Comparison of ENCODE assay signal across 8 mouse cellular contexts in genomic region chr7:5057804-5058203, GRCm38 (mm10). TPM values are rescaled to one million over a fixed set of nuclear protein-coding genes. Genes with fewer than 3 reads are reported as not detected.
A peak's percentile ranks its signal among the peaks of the same experiment; 100 is the strongest.
DNase-seq lines count a peak whose midpoint lies in the region; ATAC-seq and TF ChIP-seq lines count a peak whose summit lies in the region.
"Had no signal": no experiment of that assay in that cellular context is flagged by ENCODE, and none has a peak within 500 bp of the region (broad histone marks: within the 10 kb centered on the region; RNA-seq: fewer than 3 reads in every experiment).

No protein-coding gene starts in this region.

- peaks cover 54% of the 10 kb centered on the region for H3K27me3 ChIP-seq in lung, postnatal 0 days (replicated peaks; ENCODE audit: insufficient read depth, low read length)
- H3K27me3 ChIP-seq in embryonic facial prominence, embryonic 13.5 days = peaks cover 42% of the 10 kb centered on the region
- peaks cover 52% of the 10 kb centered on the region for H3K27me3 ChIP-seq in intestine, embryonic 15.5 days (replicated peaks)

- no peaks in the 10 kb centered on the region for H3K36me3 ChIP-seq in lung, postnatal 0 days (ENCODE audit: insufficient read depth, low read length)
- H3K36me3 ChIP-seq in embryonic facial prominence, embryonic 13.5 days = no peaks in the 10 kb centered on the region
- H3K36me3 ChIP-seq in intestine, embryonic 15.5 days = no peaks in the 10 kb centered on the region

- no peak for ATAC-seq in lung, postnatal 0 days
- no peak for ATAC-seq in embryonic facial prominence, embryonic 13.5 days (ENCODE audit: insufficient number of reproducible peaks, insufficient read depth, low FRiP score, low TSS enrichment, low read depth)
- no peak for ATAC-seq in intestine, embryonic 15.5 days

- TF ChIP-seq EP300 in lung, postnatal 0 days (IDR thresholded peaks at IDR 0.05) = no peak

- H3K4me1 ChIP-seq in lung, postnatal 0 days (ENCODE audit: insufficient read depth, low read depth, low read length) = peaks cover 12% of the 10 kb centered on the region
- H3K4me1 ChIP-seq in embryonic facial prominence, embryonic 13.5 days = peaks cover 50% of the 10 kb centered on the region
- peaks cover 34% of the 10 kb centered on the region for H3K4me1 ChIP-seq in intestine, embryonic 15.5 days (replicated peaks)

- no peak overlapping the region for H3K4me3 ChIP-seq in lung, postnatal 0 days (ENCODE audit: low read depth, low read length)
- H3K4me3 ChIP-seq in embryonic facial prominence, embryonic 13.5 days = peak overlapping the region; percentile 68
- H3K4me3 ChIP-seq in intestine, embryonic 15.5 days (replicated peaks) = no peak overlapping the region

- no peak overlapping the region for H3K9ac ChIP-seq in lung, postnatal 0 days (replicated peaks; ENCODE audit: low read depth)
- peak overlapping the region; percentile 89 for H3K9ac ChIP-seq in embryonic facial prominence, embryonic 13.5 days
- H3K9ac ChIP-seq in intestine, embryonic 15.5 days = no peak overlapping the region

- intact Hi-C loops in left cerebral cortex, postnatal 4 days (cut with DNase I) = no loop called here

- TF ChIP-seq CTCF in lung, postnatal 0 days (IDR thresholded peaks at IDR 0.05) = peak; percentile 30; the same call in 1 of the 2 replicates

- 32% methylated on average over 11 of the region's 11 CpGs for WGBS in lung, postnatal 0 days
- WGBS in embryonic facial prominence, embryonic 13.5 days = 40% methylated on average over 11 of the region's 11 CpGs
- 32% methylated on average over 11 of the region's 11 CpGs for WGBS in intestine, embryonic 15.5 days

- no peaks in the 10 kb centered on the region for H3K9me3 ChIP-seq in lung, postnatal 0 days (ENCODE audit: low read length)
- H3K9me3 ChIP-seq in embryonic facial prominence, embryonic 13.5 days = no peaks in the 10 kb centered on the region
- no peaks in the 10 kb centered on the region for H3K9me3 ChIP-seq in intestine, embryonic 15.5 days

- peak; percentile 23 for DNase-seq in lung, postnatal 0 days (ENCODE audit: low spot score)
- no peak for DNase-seq in lung, postnatal 36 days
- peak; percentile 24 for DNase-seq in right cerebral cortex, postnatal 4 days
- DNase-seq in left cerebral cortex, postnatal 4 days = no peak
- no peak for DNase-seq in layer of hippocampus, postnatal 14 days (ENCODE audit: low spot score in 2 of 2)

- no peak overlapping the region for H3K27ac ChIP-seq in lung, postnatal 0 days (ENCODE audit: low read length)
- no peak overlapping the region for H3K27ac ChIP-seq in embryonic facial prominence, embryonic 13.5 days
- H3K27ac ChIP-seq in intestine, embryonic 15.5 days = no peak overlapping the region

- no peak overlapping the region for H3K4me2 ChIP-seq in lung, postnatal 0 days (replicated peaks; ENCODE audit: low read depth, low read length)
- H3K4me2 ChIP-seq in embryonic facial prominence, embryonic 13.5 days = peak overlapping the region; percentile 82
- peak overlapping the region; percentile 72 for H3K4me2 ChIP-seq in intestine, embryonic 15.5 days (replicated peaks)

RNA-seq across cellular contexts. Expression of gene U2af2, which starts 4.1 kb away (rescaled TPM):
- polyA plus RNA-seq in lung, postnatal 0 days (2015; fragmentation: Nextera tagmentation; extraction: Ambion mirVana) = 42.0 and 46.1 TPM in 2 replicates
- 137 and 155 TPM in 2 replicates for polyA plus RNA-seq in embryonic facial prominence, embryonic 13.5 days (2015; fragmentation: Nextera tagmentation; extraction: Ambion mirVana)
- polyA plus RNA-seq in intestine, embryonic 15.5 days (2015; fragmentation: Nextera tagmentation; extraction: Ambion mirVana) = 126 and 130 TPM in 2 replicates
- total RNA-seq in left cerebral cortex, postnatal 4 days (2021) = 100 to 1,000 TPM; 222 to 229 TPM
- 100 to 1,000 TPM; 163 to 176 TPM for total RNA-seq in layer of hippocampus, postnatal 14 days (2021)

RNA-seq across cellular contexts. Expression of gene Zfp580, which starts 6.5 kb away (rescaled TPM):
- 25.7 and 30.4 TPM in 2 replicates for polyA plus RNA-seq in lung, postnatal 0 days (2015; fragmentation: Nextera tagmentation; extraction: Ambion mirVana)
- 44.7 and 45.9 TPM in 2 replicates for polyA plus RNA-seq in embryonic facial prominence, embryonic 13.5 days (2015; fragmentation: Nextera tagmentation; extraction: Ambion mirVana)
- polyA plus RNA-seq in intestine, embryonic 15.5 days (2015; fragmentation: Nextera tagmentation; extraction: Ambion mirVana) = 22.2 and 25.0 TPM in 2 replicates
- total RNA-seq in left cerebral cortex, postnatal 4 days (2021) = 10 to 100 TPM; 65.0 to 65.4 TPM
- total RNA-seq in layer of hippocampus, postnatal 14 days (2021) = 10 to 100 TPM; 57.8 to 63.2 TPM

RNA-seq across cellular contexts. Expression of gene Zfp784, which starts 19.6 kb away (rescaled TPM):
- polyA plus RNA-seq in lung, postnatal 0 days (2015; fragmentation: Nextera tagmentation; extraction: Ambion mirVana) = 6.5 and 7.7 TPM in 2 replicates
- 5.6 and 5.9 TPM in 2 replicates for polyA plus RNA-seq in embryonic facial prominence, embryonic 13.5 days (2015; fragmentation: Nextera tagmentation; extraction: Ambion mirVana)
- polyA plus RNA-seq in intestine, embryonic 15.5 days (2015; fragmentation: Nextera tagmentation; extraction: Ambion mirVana) = 6.0 and 6.5 TPM in 2 replicates
- 1 to 10 TPM; 5.2 to 5.6 TPM for total RNA-seq in left cerebral cortex, postnatal 4 days (2021)
- total RNA-seq in layer of hippocampus, postnatal 14 days (2021) = 1 to 10 TPM; 5.3 to 7.0 TPM

RNA-seq across cellular contexts. Expression of gene Epn1, which starts 22.2 kb away (rescaled TPM):
- 40.7 and 41.6 TPM in 2 replicates for polyA plus RNA-seq in lung, postnatal 0 days (2015; fragmentation: Nextera tagmentation; extraction: Ambion mirVana)
- 63.8 and 70.5 TPM in 2 replicates for polyA plus RNA-seq in embryonic facial prominence, embryonic 13.5 days (2015; fragmentation: Nextera tagmentation; extraction: Ambion mirVana)
- 62.4 and 66.5 TPM in 2 replicates for polyA plus RNA-seq in intestine, embryonic 15.5 days (2015; fragmentation: Nextera tagmentation; extraction: Ambion mirVana)
- total RNA-seq in left cerebral cortex, postnatal 4 days (2021) = 100 to 1,000 TPM; 301 to 316 TPM
- total RNA-seq in layer of hippocampus, postnatal 14 days (2021) = 100 to 1,000 TPM; 479 to 480 TPM

RNA-seq across cellular contexts. Expression of gene 4632433K11Rik, which starts 23.9 kb away (rescaled TPM):
- polyA plus RNA-seq in lung, postnatal 0 days (2015; fragmentation: Nextera tagmentation; extraction: Ambion mirVana) = not detected in 2 replicates
- not detected in 2 replicates for polyA plus RNA-seq in embryonic facial prominence, embryonic 13.5 days (2015; fragmentation: Nextera tagmentation; extraction: Ambion mirVana)
- polyA plus RNA-seq in intestine, embryonic 15.5 days (2015; fragmentation: Nextera tagmentation; extraction: Ambion mirVana) = not detected in 2 replicates
- total RNA-seq in left cerebral cortex, postnatal 4 days (2021) = not detected
- not detected for total RNA-seq in layer of hippocampus, postnatal 14 days (2021)
- polyA plus RNA-seq: neural tube, embryonic 11.5 days had no signal

Comparison
In these comparisons a context has a peak if more than half of its experiments do, and no peak if none do; other contexts are left out.
1. DNase-seq: peak in lung, postnatal 0 days (single experiment) and right cerebral cortex, postnatal 4 days (single experiment); none in lung, postnatal 36 days (single experiment), left cerebral cortex, postnatal 4 days (single experiment) and layer of hippocampus, postnatal 14 days (0 of 2).